Mouse (Mus musculus): ENCODE results near the gene Fubp3. TPM values are rescaled to one million over a fixed set of nuclear protein-coding genes. Genes with fewer than 3 reads are reported as not detected.

Fubp3 gene
- polyA plus RNA-seq, 1 experiment from 2014 or later: 95.9 TPM

DNA sequence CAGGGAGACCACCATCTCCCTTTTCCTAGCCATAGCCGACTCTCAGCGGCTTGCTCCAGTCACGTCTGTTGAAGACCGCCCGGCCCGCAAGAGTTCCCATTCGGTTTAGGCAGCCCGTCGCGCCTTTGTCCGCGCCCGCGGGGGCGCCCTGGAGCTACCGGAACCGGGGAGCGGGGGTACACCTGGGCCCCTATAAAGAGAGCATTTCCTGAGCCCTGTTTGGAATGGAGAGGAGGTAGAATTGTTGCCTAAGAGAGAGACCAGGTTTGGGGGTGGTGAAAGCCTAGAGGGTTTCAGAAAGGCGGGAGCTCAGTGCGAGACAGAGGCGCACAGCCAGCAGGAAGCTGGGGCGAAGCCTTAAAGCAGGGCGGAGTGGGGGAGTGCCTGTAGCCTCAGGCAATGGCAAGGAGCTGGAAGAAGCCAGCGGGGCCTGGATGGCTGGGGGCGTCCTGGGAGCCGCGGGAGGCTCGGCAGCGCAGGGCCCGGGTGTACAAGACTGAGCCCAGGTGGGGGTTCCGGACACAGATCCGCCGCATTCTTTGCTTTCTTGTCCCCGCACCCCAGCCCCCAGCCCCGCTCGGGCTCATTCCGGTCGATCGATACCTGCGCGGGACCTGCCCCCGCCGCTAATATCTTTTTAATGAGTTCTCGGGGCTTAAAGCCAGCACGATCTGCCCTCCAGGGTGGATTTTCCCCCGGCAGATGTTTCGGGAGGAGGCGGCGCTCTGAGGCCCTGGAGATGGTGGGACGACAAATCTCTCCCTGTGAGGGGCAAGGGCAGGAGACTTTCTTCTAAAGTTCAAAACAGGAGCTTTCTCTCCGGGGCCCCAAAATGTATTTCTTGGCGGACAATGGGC lies 63.1 kb downstream of the Fubp3 start:
- WGBS: under 1% methylated on average over 52 of the region's 52 CpGs
- Histone ChIP-seq H3K9me3 (no peaks in the 10 kb centered on the region), H3K27me3 (peaks cover 94% of the 10 kb centered on the region), H3K9ac (no peak overlapping the region), H3K27ac (no peak overlapping the region), H3K4me1 (peaks cover 34% of the 10 kb centered on the region), H3K4me3 (peak overlapping the region; percentile 28), H3K4me2 (replicated peaks) (peak overlapping the region; percentile 42), H3K36me3 (no peaks in the 10 kb centered on the region)
- ATAC-seq (ENCODE audit: insufficient number of reproducible peaks, insufficient read depth, low FRiP score, low TSS enrichment): no peak

DNA sequence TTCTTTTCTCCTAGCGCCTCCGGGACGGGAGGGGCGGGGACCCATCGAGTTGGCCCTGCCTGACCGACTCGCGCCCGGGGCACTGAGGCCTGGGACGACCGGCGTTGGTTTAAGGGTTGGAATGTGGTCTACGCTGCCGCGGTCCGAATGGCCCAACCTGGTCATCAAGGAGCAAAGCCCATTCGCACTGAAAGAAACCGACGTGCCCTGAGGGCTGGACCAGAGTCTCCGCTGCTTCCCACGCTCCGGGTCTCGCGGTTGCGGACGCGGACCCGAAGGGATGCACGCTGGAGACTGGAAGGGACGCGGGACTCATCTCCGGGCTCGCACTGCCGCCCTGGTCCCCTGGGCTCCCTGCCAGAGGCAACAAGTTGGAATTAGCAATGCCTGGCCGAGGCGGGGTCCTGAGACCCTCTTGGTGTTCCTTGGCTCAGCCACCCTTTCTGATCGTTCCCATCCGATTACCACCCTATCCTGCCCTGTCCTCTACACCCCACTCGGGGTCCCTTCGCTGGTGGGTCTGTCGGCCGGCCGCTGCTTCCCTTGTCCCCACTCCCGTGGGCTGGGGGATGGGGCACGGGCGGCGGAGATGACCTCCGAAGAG lies 63.8 kb downstream of the Fubp3 start:
- Histone ChIP-seq H3K4me3 (peak overlapping the region; percentile 28), H3K27ac (no peak overlapping the region), H3K4me1 (peaks cover 34% of the 10 kb centered on the region), H3K9me3 (no peaks in the 10 kb centered on the region), H3K4me2 (replicated peaks) (peak overlapping the region; percentile 42), H3K27me3 (peaks cover 99% of the 10 kb centered on the region), H3K36me3 (no peaks in the 10 kb centered on the region), H3K9ac (peak overlapping the region; percentile 33; the same call in 1 of the 2 replicates)
- ATAC-seq (ENCODE audit: insufficient number of reproducible peaks, insufficient read depth, low FRiP score, low TSS enrichment): no peak
- under 1% methylated on average over 48 of the region's 48 CpGs for WGBS

DNA sequence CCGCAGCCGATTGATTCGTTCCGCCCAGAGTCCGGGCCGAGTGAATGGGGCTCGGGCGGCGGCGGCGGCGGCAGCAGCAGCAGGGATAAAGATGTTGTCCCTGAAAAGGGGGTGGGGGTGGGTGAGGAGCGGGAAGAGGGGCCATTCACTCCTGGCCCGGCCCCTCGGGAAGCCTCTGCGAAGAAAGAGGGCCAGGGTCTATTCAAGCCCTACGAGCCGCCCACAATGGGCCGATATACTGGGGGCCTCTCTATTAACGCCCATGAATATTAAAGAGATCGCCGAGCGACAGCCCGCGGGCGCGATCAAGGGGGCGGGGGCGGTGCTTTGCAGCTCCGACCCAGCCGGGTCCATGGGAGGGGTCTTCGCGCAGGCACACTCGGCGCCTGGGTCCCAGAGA lies 64.3 kb downstream of the Fubp3 start:
- no peak for ATAC-seq (ENCODE audit: insufficient number of reproducible peaks, insufficient read depth, low FRiP score, low TSS enrichment)
- Histone ChIP-seq H3K9ac (0 out of 2 replicates have a peak overlapping the region, but pooled peaks have one; percentile 33), H3K4me3 (peak overlapping the region; percentile 28), H3K4me2 (replicated peaks) (peak overlapping the region; percentile 42), H3K36me3 (no peaks in the 10 kb centered on the region), H3K27ac (no peak overlapping the region), H3K27me3 (peaks cover 99% of the 10 kb centered on the region), H3K4me1 (peaks cover 34% of the 10 kb centered on the region), H3K9me3 (no peaks in the 10 kb centered on the region)
- under 1% methylated on average over 35 of the region's 35 CpGs for WGBS

DNA sequence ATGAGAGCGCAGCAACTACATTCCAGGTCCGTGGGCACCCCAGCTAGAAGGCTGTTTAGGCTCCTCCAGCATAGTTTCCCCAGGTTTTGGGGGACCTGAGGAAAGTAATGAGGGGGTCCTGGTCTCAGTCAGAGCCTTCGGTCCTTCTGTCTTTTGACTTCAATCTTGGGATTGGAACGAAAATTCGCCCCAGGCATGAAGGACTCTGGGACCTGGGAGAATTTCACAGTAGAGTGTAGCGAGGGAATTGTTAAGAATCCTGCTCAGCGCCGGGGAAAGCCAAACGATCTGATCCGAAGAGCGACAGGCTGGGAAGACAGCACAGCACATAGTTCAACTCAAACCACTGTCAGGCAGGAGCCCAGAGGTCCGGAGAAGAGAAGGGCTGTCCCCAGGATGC lies 64.9 kb downstream of the Fubp3 start:
- Histone ChIP-seq H3K4me3 (peak overlapping the region; percentile 28), H3K9me3 (no peaks in the 10 kb centered on the region), H3K36me3 (no peaks in the 10 kb centered on the region), H3K27me3 (peaks cover 99% of the 10 kb centered on the region), H3K27ac (no peak overlapping the region), H3K4me2 (replicated peaks) (peak overlapping the region; percentile 42), H3K4me1 (peaks cover 34% of the 10 kb centered on the region), H3K9ac (no peak overlapping the region)
- 1% methylated on average over 12 of the region's 12 CpGs for WGBS
- ATAC-seq (ENCODE audit: insufficient number of reproducible peaks, insufficient read depth, low FRiP score, low TSS enrichment): no peak

DNA sequence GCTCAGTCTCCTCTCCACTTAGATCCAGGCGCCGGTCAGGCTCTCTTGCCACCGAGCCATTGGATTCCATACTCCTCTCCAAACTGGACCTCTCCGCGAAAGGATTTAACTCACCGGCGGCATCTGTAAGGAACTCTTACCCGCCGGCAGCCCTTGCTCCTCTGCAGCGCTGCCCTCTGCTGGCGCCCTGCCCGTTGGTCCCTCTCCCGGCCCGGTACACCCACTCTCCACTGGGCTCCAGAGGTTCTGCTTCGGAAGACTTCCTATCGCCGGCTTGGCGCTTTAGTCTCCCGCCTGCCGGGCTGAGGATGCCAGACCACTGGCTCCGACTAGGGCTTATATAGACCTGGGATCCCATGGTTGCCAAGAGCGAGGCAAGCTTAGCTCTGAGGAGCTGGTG lies 65.4 kb downstream of the Fubp3 start:
- Histone ChIP-seq H3K4me3 (peak overlapping the region; percentile 28), H3K36me3 (no peaks in the 10 kb centered on the region), H3K27ac (no peak overlapping the region), H3K4me1 (peaks cover 34% of the 10 kb centered on the region), H3K4me2 (replicated peaks) (peak overlapping the region; percentile 42), H3K27me3 (peaks cover 100% of the 10 kb centered on the region), H3K9me3 (no peaks in the 10 kb centered on the region), H3K9ac (no peak overlapping the region)
- ATAC-seq (ENCODE audit: insufficient number of reproducible peaks, insufficient read depth, low FRiP score, low TSS enrichment): no peak
- under 1% methylated on average over 22 of the region's 22 CpGs for WGBS

DNA sequence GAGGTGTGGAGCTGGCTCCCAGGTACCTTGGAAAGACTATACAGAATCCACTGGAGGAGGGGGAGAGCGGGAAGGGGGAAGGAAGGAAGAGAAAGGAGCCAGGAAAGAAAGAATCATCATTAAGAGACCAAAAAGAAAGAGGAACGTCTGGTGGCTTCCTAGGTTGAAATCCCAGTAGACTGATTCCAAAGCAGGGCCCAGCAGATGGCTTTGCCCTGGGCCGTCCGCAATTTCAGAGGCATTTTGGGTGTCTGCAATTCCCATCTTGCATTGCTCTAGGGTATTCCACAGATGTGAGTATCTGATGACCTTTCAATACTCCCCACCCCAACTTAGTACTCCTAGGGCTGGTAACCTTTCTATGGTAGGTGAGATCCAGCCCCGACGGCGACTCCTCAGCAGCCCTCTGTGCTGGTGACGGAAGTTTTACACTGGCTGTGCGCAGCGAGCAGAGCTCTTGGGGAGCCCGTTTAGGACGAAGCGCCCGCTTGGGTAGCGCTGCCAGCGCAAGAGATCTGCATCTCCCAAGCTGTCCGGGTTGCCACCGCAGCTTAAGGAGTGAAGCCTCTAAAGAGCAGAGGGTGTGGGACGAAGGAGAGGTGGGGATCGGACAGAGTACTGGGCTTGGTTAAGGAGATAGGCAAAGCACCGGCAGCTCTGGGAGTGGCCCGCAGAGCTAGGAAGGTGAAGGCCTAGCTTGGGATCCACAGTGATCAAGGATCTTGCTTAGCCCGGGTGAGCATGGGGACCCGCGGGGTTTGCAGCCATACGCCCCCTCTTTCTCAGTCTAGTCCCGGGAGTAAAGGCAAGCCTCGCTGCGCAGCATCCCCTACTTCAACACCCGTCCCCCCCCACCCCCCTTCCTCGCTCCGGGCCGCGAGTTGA lies 66.4 kb downstream of the Fubp3 start:
- peaks cover 100% of the 10 kb centered on the region for H3K27me3 ChIP-seq
- WGBS: under 1% methylated on average over 34 of the region's 34 CpGs
- H3K4me2 ChIP-seq (replicated peaks): peak overlapping the region; percentile 9; the same call in 1 of the 2 replicates
- H3K9ac ChIP-seq: no peak overlapping the region
- peak; percentile 11; the same call in 1 of the 2 replicates for ATAC-seq (ENCODE audit: insufficient number of reproducible peaks, insufficient read depth, low FRiP score, low TSS enrichment)
- peak overlapping the region; percentile 15 for H3K4me3 ChIP-seq
- H3K9me3 ChIP-seq: no peaks in the 10 kb centered on the region
- 0 out of 2 replicates have a peak overlapping the region, but pooled peaks have one; percentile 11 for H3K27ac ChIP-seq
- H3K4me1 ChIP-seq: peaks cover 34% of the 10 kb centered on the region
- H3K36me3 ChIP-seq: no peaks in the 10 kb centered on the region

DNA sequence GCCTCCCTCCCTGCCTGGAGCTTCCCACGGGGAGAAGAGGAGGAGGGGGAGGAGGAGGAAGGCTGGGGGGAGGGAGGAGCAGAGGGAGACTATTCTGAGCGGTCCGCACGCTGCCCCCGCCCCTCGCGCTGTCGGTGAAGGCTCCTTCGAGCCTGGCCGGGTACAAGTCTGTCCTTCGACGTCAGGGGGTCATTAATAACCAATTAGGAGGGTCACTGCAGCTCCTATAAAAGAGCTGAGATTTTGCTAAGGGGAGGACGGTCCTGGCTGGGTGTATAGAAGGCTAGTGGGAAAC lies 67.0 kb downstream of the Fubp3 start:
- Histone ChIP-seq H3K9me3 (no peaks in the 10 kb centered on the region), H3K9ac (0 out of 2 replicates have a peak overlapping the region, but pooled peaks have one; percentile 7), H3K27ac (no peak overlapping the region), H3K4me3 (peak overlapping the region; percentile 15; the same call in 1 of the 2 replicates), H3K36me3 (no peaks in the 10 kb centered on the region), H3K27me3 (peaks cover 100% of the 10 kb centered on the region), H3K4me2 (replicated peaks) (peak overlapping the region; percentile 9), H3K4me1 (peaks cover 34% of the 10 kb centered on the region)
- 2% methylated on average over 13 of the region's 13 CpGs for WGBS
- peak; percentile 7; the same call in 1 of the 2 replicates for ATAC-seq (ENCODE audit: insufficient number of reproducible peaks, insufficient read depth, low FRiP score, low TSS enrichment)

DNA sequence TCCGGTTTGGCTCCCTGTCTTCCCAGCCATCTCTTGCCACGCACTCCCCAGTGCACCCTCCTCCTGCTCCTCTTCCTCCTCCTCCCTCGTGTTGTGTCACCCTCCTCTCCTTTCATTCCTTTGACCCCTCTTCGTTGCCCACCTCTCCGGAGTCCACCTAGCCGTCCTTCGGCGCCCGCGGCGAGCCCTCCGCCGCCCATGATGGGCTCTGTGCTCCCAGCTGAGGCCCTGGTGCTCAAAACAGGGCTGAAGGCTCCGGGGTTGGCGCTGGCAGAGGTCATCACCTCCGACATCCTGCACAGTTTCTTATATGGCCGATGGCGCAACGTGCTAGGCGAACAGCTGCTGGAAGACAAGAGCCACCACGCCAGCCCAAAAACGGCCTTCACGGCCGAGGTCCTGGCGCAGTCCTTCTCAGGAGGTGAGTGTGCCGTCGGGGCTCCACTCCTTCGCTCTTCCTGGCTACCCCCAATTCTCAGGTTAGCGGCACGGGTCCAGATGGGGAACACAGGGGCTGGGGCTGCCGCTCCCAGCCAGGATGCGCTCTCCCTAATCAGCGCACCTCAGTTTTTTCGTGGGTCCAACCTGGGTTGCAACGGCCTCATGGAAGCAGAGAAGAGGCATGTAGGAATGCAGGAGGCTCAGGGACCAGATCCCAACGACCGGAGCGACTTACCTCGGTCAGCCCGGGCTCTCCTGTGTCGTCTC lies 67.6 kb downstream of the Fubp3 start, which contains the start of gene Prdm12:
Gene Prdm12, plus strand, starts transcription at position 137 of the 708 bp plus-strand sequence.
- Histone ChIP-seq H3K9me3 (no peaks in the 10 kb centered on the region), H3K9ac (0 out of 2 replicates have a peak within 1 kb of the TSS, but pooled peaks have one; percentile 19), H3K4me1 (peaks cover 34% of the 10 kb centered on the region), H3K4me3 (peak within 1 kb of the TSS; percentile 17), H3K27ac (peak within 1 kb of the TSS; percentile 46; the same call in 1 of the 2 replicates), H3K36me3 (no peaks in the 10 kb centered on the region), H3K4me2 (replicated peaks) (peak within 1 kb of the TSS; percentile 9), H3K27me3 (peaks cover 100% of the 10 kb centered on the region)
- no peak for ATAC-seq (ENCODE audit: insufficient number of reproducible peaks, insufficient read depth, low FRiP score, low TSS enrichment)
- under 1% methylated on average over 41 of the region's 41 CpGs for WGBS

DNA sequence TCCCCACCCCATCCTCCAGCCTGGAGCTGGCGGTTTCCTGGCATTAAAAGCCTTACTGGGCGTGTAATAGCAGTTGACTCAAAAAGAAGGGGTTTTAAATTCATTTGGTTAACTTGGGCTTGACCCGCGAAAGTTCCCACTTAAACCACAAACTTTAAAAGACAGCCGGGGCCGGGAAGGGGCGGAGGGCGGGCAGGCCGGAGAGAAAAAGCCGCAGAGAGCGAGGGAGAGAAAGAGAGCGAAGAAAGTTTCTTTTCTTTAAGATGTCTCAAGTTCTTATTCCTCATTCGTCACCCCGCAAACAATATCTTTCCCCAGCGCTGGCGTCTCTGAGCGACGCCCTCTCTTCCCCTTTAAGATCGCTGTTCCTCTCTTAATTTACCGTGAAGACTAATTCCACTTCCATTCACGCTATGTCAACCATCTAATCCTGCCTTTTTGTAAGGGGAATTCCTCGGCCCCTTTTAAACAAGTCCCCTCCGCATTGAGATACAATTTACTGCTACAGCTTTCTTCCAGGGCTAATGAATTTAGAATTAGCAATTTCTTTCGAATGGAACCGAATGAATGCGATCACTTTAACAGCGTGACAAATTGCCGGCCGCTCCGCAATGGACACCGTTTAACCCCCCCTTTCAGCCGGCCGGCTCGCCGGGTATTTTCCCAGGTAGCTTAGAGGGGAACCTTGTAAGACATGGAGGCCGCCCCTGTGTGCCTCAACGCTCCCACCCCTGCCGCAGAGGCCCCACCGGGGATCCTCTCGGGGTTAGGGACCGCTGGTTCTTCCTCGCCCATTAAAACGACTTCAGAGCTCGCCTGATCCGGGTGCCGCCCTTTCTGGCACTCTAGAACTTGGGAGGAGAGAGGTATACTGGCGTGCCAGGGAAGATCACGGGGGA lies 68.4 kb downstream of the Fubp3 start:
- H3K4me3 ChIP-seq: peak overlapping the region; percentile 17
- H3K9ac ChIP-seq: 0 out of 2 replicates have a peak overlapping the region, but pooled peaks have one; percentile 19
- peaks cover 96% of the 10 kb centered on the region for H3K27me3 ChIP-seq
- peak overlapping the region; percentile 46; the same call in 1 of the 2 replicates for H3K27ac ChIP-seq
- H3K36me3 ChIP-seq: no peaks in the 10 kb centered on the region
- ATAC-seq (ENCODE audit: insufficient number of reproducible peaks, insufficient read depth, low FRiP score, low TSS enrichment): no peak
- H3K4me2 ChIP-seq (replicated peaks): no peak overlapping the region; the same call in 1 of the 2 replicates
- peaks cover 27% of the 10 kb centered on the region for H3K4me1 ChIP-seq
- WGBS: under 1% methylated on average over 48 of the region's 48 CpGs
- H3K9me3 ChIP-seq: no peaks in the 10 kb centered on the region

DNA sequence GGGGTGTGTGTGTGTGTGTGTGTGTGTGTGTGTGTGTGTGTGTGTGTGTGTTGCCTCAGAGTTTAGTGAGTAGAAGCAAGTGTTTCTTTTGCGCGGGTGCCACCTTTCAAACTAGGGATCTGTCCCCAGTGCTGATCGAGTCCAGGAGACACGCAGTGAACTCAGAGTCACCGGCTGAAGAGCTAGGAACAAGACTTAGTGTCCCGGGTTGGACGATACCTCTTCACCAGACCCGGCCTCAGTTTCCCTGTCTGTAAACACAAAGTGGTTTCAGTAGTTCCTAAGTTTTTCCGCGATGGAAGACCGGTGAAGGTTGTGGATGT lies 69.0 kb downstream of the Fubp3 start:
- H3K4me2 ChIP-seq (replicated peaks): no peak overlapping the region; the same call in 1 of the 2 replicates
- no peaks in the 10 kb centered on the region for H3K9me3 ChIP-seq
- no peak for ATAC-seq (ENCODE audit: insufficient number of reproducible peaks, insufficient read depth, low FRiP score, low TSS enrichment)
- H3K4me1 ChIP-seq: peaks cover 21% of the 10 kb centered on the region
- H3K9ac ChIP-seq: no peak overlapping the region
- H3K27ac ChIP-seq: no peak overlapping the region
- H3K4me3 ChIP-seq: peak overlapping the region; percentile 17
- WGBS: 2% methylated on average over 11 of the region's 11 CpGs
- H3K36me3 ChIP-seq: no peaks in the 10 kb centered on the region
- H3K27me3 ChIP-seq: peaks cover 96% of the 10 kb centered on the region

Data from embryonic facial prominence, embryonic 12.5 days (tissue).